Mouse (Mus musculus) common myeloid progenitor, adult 5-6 weeks (primary cell): ENCODE measurements around the gene Olfr6. TPM values are rescaled to one million over a fixed set of nuclear protein-coding genes. Genes with fewer than 3 reads are reported as not detected.
"Not testable (repeated sequence)": the region's sequence is repeated elsewhere in the genome, so short reads cannot be mapped to it uniquely, and the experiment has no call there.

Experiments
- ATAC-seq: replicated peaks from 2 replicates; pipeline ENCODE4 v1.8.0; 2016; ENCODE audit warnings: low read depth, mild to moderate bottlenecking, moderate TSS enrichment, inconsistent platforms; ENCODE audit not compliant: poor library complexity, severe bottlenecking
- total RNA-seq: library from RNA; stranded (forward); fragments of 200-1000, 187-1606 nt; gene quantifications from 2 replicates; pipeline ENCODE4 v1.2.3, GENCODE M21; 2017

Olfr6 gene
- total RNA-seq: not detected in 2 replicates

DNA sequence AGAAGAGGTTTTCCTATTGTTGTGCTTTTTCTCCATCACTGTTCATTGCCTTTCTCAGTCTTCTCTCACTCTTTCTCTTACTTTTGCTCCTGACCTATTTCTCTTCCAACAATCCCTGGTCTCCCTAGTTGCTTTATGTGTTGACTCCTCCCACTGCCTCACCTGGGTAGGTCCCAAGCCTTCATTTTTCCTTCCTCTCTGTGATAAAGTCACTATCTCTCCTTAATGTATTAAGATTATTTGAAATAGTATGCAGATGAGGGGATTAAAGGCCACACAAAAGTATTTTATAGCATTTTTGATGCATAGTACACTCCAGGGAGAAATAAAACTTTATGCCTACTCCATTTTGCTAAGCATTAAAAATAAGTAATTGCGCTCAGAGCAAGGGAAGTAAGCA, at the start of gene Olfr6:
Olfr6 (minus strand) TSS at position 101 of the 400 bp plus-strand sequence.
- ATAC-seq: no peak

DNA sequence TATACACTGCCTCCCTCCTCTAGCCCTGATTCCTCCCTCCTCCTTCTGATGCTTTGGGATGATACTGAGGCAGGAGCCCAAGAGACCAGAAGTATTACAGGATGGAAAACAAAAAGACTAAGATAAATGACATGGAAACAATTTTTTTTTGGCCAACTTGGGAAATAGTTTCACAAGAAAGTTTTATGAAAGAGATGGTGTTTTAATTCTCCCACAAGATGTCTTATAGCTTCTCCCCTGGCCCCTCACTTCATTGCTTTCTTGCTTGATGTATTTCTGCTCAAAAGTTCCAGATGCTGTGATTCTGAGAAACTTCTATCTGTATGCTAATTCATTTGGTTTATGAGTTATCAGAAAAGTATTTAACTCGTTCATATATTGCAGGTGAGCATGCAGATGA, 42.2 kb upstream of the Olfr6 start, which contains the start of gene Olfr2:
Olfr2 (minus strand) TSS at position 101 of the 400 bp plus-strand sequence.
- no peak for ATAC-seq

DNA sequence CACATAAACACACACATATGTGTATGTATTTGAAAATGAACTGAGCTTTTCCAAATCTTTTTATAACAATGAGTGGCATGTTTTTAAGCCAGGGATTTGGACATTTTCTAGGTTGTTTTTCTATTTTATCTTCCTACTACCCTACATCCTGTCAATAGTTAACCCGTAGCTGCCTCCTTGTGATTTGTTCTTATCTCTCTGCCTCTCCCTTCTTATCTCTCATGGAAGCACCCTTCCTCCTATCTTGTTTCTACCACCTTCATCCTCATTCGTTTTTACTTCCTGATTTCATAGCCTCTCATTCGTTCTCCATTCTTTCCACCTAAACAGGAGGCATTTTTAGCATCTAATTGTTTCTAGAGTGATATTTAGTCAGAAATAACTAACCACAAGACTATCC, 40.4 kb upstream of the Olfr6 start:
- peak; percentile 64 for ATAC-seq

DNA sequence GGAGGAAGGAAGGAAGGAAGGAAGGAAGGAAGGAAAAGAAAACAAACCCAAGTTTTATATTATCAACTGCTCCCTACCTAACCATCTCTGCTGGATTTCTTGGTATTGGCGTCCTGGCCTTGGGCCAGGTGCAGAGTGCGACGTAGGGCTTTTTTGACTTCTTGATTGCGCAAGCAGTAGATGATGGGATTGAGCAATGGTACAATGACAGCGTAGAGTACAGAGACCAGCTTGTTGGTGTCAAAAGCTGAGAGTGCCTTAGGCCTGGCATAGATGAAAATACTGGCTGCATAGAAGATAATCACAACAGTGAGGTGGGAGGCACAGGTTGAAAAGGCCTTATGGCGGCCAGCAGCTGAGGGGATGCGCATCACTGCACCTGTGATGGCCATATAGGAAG, 37.1 kb upstream of the Olfr6 start:
- ATAC-seq: peak; percentile 91

DNA sequence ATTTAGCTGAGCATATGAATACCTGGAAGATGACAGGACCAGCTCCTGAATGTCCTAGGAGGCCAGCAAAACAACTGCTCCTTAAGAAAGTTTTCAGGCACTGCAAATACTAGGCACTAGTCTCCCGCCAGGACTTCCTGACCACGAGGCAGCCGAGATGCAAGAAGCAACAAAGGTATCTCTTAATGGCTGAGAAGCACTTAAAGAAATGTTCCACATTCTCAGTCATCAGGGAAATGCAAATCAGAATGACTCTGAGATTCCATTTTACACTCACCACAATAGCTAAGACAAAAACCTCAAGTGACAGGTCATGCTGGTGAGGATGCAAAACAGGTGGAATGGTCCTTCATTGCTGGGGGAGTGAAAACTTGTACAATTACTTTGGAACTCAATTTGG, 21.5 kb upstream of the Olfr6 start:
- ATAC-seq: no peak

DNA sequence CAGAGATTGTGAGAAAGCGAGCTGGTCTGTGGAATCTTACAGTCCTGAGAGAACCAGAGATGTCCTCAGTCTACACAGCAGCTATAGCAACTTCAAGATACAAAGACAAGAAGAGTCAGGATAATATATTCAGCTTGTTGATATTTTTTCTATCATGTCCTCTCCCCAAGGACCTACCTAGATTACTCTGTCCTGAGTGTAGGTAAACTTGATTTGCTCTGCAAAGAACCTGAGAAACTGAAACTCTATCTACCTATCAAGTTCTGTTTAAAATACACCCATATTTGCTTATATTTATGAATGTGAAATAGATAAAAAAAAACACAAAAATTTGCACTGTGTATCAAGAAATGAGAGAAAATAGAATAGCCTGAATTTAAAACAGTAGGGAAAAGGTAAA, 11.6 kb upstream of the Olfr6 start, which contains the start of gene Olfr711:
Olfr711 (minus strand) TSS at position 101 of the 400 bp plus-strand sequence.
- ATAC-seq: no peak

- ATAC-seq: 0 out of 2 replicates have a peak, but pooled peaks have one; percentile 15
Observed at GRCm38 (mm10) chr7:106967503-106967902, 3.8 kb upstream of the Olfr6 start.

DNA sequence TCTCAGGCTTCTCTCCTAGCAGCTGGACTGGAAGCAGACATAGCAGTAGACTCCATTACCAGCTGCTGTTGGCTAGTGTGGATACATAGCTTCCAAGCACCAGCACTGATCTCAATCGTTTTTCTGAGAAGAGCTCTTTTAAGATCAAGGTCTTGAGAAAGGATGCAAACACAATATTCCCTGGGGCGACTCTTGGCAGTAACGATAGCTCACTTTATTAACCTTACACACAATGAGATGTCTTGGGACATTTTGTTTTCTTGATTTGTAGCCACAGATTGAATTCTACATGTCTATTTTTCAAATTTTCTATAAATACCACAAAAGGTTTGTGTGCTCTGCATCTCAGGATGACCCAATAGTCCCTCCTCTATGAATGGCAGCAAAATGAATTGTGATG, 15.5 kb downstream of the Olfr6 start, which contains the start of gene Olfr710:
Olfr710 (minus strand) TSS at position 101 of the 400 bp plus-strand sequence.
- ATAC-seq: no peak

DNA sequence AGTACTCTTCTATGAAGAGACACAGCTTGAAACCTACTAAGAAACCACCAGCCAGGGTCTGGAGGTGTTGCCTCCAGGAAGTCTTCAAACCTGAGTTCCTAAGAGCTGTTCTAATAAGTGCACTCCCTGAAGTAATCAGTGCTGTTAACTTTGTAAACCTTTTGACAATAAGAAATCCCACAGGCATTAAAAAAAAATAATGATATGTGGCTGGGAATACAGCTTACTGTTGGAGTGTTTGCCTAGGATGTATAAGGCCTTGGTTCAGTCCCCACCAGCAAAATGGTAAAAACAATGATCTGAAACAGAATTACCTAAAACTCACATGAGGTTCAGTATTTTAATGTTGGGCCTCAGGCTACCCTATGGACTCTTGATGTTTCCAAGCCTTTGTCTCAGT, 31.6 kb downstream of the Olfr6 start, which contains the start of gene Olfr709-ps1:
Olfr709-ps1 (minus strand) TSS at position 101 of the 400 bp plus-strand sequence.
- no peak for ATAC-seq

GRCm38 (mm10) chr7:106920961-106921360, 42.8 kb downstream of the Olfr6 start:
- ATAC-seq: not testable (repeated sequence)

DNA sequence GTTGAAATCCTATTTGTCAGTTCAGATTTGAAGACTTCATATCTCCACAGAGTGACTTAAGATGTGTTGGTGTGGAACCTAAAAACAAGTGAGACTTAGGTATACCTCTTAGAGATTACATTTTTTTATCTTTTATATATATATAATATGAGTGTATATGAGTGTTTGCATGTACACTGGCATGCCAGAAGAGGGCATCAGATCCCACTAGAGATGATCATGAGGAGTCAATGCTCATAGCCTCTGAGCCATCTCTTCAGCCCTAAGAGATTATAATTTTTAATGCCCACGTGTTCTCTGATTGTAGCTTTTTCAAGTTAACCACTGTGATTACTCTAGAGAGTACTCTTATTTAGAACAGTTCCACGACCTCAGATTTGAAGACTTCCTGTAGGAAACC, 56.1 kb downstream of the Olfr6 start, which contains the start of gene Olfr1532-ps1:
Olfr1532-ps1 (plus strand) TSS at position 326 of the 400 bp plus-strand sequence.
- ATAC-seq: 0 out of 2 replicates have a peak, but pooled peaks have one; percentile 42

Other genes with a start within 250 kb of the Olfr6 start
- gene Olfr695, start 247.5 kb downstream of the Olfr6 start, total RNA-seq: not detected in 2 replicates
- gene Olfr697, start 221.5 kb downstream of the Olfr6 start, total RNA-seq: not detected in 2 replicates
- not detected in 2 replicates for gene Olfr698, start 208.5 kb downstream of the Olfr6 start, total RNA-seq
- gene Olfr699, start 170.7 kb downstream of the Olfr6 start, total RNA-seq: not detected in 2 replicates
- gene Olfr700, start 155.1 kb downstream of the Olfr6 start, total RNA-seq: not detected in 2 replicates
- not detected in 2 replicates for gene Olfr701, start 149.8 kb downstream of the Olfr6 start, total RNA-seq
- gene Olfr702, start 130.0 kb downstream of the Olfr6 start, total RNA-seq: not detected in 2 replicates
- not detected in 2 replicates for gene Olfr703, start 120.6 kb downstream of the Olfr6 start, total RNA-seq
- not detected in 2 replicates for gene Olfr704, start 100.8 kb downstream of the Olfr6 start, total RNA-seq
- not detected in 2 replicates for gene Olfr705, start 87.0 kb downstream of the Olfr6 start, total RNA-seq
- not detected in 2 replicates for gene Olfr706, start 75.8 kb downstream of the Olfr6 start, total RNA-seq
- not detected in 2 replicates for gene Olfr707, start 62.7 kb downstream of the Olfr6 start, total RNA-seq
- not detected in 2 replicates for gene Olfr1532-ps1, start 55.9 kb downstream of the Olfr6 start, total RNA-seq
- not detected in 2 replicates for gene Olfr709-ps1, start 31.7 kb downstream of the Olfr6 start, total RNA-seq
- not detected in 2 replicates for gene Olfr710, start 15.6 kb downstream of the Olfr6 start, total RNA-seq
- gene Olfr711, start 11.5 kb upstream of the Olfr6 start, total RNA-seq: not detected in 2 replicates
- 0.87 TPM in 1 of 2 replicates, not detected in the other for gene Olfr2, start 42.1 kb upstream of the Olfr6 start, total RNA-seq
- not detected in 2 replicates for gene Olfr713, start 67.2 kb upstream of the Olfr6 start, total RNA-seq
- gene Olfr714, start 107.0 kb upstream of the Olfr6 start, total RNA-seq: not detected in 2 replicates
- not detected in 2 replicates for gene Olfr17, start 129.3 kb upstream of the Olfr6 start, total RNA-seq
- not detected in 2 replicates for gene Olfr715b, start 146.4 kb upstream of the Olfr6 start, total RNA-seq
- not detected in 2 replicates for gene Olfr715, start 167.1 kb upstream of the Olfr6 start, total RNA-seq
- not detected in 2 replicates for gene Olfr716, start 174.4 kb upstream of the Olfr6 start, total RNA-seq
- not detected in 2 replicates for gene Nlrp14, start 203.1 kb upstream of the Olfr6 start, total RNA-seq
- not detected in 2 replicates for gene Rbmxl2, start 245.5 kb upstream of the Olfr6 start, total RNA-seq